Mouse (Mus musculus) layer of hippocampus, adult 2 months (tissue): ENCODE data around the gene Bad. TPM values are rescaled to one million over a fixed set of nuclear protein-coding genes. Genes with fewer than 3 reads are reported as not detected.

Experiments
- DNase-seq, 2 experiments: peaks; one replicate each; pipeline ENCODE4 v3.0.0; 2022; ENCODE audit warnings: low spot score in 2 of 2
- H3K27ac ChIP-seq: fragments of 200-600 bp; 2 replicates; pipeline ENCODE4 v1.8.1; 2022
- H3K4me3 ChIP-seq: fragments of 200-600 bp; 2 replicates; pipeline ENCODE4 v1.8.1; 2022; ENCODE audit warnings: mild to moderate bottlenecking
- CTCF ChIP-seq: fragments of 200-600 bp; conservative IDR thresholded peaks from 2 replicates; pipeline ENCODE4 v1.8.1; 2022; ENCODE audit warnings: antibody characterized with exemption, mild to moderate bottlenecking, moderate library complexity
- microRNA-seq, 2 experiments: library from miRNA; unstranded; fragments of <30 nt; microRNA quantifications; one replicate each; pipeline ENCODE4 v1.2.0; 2021
- total RNA-seq, 2 experiments: library from RNA; stranded (reverse); gene quantifications; 2 replicates each; pipeline ENCODE4 v1.2.3; 2021

Gene Bad
- total RNA-seq, 2 experiments from 2014 or later: 43.1 to 43.8 TPM

DNA sequence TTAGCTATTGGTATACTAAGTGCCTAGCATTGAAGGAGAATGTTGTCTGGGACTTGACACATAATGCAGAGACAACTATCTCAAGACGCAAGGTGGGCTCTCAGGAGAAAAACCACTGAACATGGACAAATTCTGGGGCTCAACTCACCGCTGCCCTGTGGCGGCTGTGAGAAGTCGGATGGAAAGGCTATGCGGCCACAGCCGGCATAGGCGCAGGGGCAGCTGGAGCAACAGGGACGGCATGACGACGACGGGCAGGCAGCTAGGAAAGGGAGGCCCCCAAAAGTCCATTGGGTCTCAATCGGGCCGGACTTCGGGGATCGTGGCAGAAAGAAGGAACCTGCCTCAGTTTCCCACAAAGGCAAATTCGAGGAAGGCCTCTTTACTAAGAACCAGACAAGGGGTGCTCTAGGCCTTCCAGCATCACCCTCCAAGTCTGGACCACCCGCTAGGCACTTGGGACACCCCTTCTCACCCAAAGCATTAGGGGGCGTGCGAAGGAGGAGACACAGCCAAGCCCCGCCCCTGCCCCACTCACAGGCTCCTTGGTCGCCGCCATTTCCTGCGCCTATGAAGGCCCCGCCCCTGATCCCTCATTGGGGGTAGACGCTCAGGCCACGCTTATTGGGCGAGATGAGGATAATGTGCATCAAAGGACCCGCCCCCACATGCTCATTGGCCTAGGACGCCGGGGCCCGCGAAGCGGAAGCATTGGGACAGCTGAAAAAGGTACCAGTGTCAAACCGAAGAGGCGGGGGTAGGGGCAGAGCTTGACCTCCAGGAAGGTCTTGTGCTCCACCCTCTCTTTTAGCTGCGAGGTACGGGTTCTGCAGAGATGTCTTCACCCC lies 50.6 kb downstream of the Bad start, which contains the start of gene Dnajc4:
Gene Dnajc4 (minus strand): TSS at position 562 of the 848 bp plus-strand sequence.
- DNase-seq: peak; percentile 94 to 97
- H3K4me3 ChIP-seq: peak within 1 kb of the TSS; percentile 78
- TF ChIP-seq CTCF: peak; percentile 55
- peak within 1 kb of the TSS; percentile 84 for H3K27ac ChIP-seq

DNA sequence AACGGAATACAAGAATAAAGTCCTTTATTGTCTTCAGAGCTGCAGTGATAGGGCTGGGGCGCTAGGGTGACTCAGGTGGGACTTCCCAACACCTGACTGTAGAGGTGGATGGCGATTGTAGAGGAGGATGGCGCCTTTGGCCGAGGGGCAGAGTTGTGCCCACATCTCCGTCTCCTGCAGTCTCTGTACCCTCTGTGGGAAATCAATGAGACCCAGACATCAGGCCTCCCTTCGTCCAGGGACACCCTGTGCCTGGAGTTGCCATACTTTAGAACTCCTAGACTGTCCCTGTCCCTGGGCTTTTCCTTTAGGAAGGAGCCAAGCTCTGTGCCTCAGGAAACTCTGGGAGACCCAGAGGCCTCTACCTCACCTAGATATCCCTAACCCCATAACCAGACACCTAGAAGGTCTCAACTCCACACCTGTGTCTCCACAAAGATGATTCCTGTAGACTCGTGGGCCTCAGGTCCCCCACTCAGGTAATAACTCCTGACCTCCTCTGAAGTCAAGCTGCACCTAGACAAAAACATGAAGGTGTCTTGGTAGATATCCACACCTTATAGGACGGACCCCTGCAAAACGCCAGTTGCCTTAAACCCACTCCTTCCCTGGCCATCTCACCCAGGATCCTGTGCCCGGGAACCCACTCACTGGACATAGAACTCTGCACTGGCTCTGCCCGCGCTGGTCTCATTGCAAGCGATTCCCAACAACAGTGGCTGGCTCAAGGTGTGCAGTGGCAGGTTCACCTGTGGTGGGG lies 51.5 kb downstream of the Bad start:
- no peak for TF ChIP-seq CTCF
- peak overlapping the region; percentile 65 for H3K27ac ChIP-seq
- no peak for DNase-seq

DNA sequence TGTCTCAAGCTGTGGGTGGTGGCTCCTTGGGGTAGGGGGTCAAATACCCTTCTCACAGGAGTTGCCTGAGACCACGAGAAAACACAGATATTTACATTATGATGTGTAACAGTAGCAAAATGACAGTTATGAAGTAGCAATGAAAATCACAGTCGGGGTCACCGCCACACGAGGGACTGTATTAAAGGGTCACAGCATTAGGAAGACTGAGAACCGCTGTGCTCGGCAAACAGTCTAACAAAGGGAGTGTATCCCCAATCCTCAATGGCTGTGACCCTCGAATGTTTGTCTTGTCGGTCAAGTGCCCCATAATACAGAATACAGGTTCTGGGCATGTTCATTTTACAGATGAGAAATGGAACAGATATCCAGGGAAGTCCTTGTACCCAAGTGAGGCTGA lies 52.3 kb downstream of the Bad start:
- Histone ChIP-seq H3K27ac (no peak overlapping the region), H3K4me3 (no peak overlapping the region)
- no peak for TF ChIP-seq CTCF
- no peak for DNase-seq

More for the DNA sequence above, 51.5 kb downstream of the Bad start:
- H3K4me3 ChIP-seq: peak overlapping the region; percentile 78

DNA sequence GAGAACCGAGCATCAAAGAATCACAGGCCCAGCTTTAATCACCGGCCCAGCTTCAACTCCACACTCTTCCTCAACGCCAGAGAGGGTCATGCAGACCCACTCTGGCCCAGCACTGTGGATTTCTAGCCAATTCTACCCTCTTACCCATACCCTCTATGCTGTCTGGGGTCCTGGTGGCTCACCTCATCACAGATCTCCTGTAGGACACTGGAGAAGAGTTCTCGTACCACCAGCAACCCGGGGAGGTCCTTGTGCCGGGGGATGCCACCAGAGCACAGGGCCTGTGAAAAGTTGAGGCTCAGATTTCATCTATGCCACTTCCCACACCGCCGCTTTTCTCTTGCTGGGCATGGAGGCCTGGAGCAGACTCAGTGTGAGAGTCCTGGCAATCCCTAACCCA lies 52.8 kb downstream of the Bad start:
- H3K27ac ChIP-seq: no peak overlapping the region
- no peak for TF ChIP-seq CTCF
- DNase-seq: no peak
- H3K4me3 ChIP-seq: no peak overlapping the region

DNA sequence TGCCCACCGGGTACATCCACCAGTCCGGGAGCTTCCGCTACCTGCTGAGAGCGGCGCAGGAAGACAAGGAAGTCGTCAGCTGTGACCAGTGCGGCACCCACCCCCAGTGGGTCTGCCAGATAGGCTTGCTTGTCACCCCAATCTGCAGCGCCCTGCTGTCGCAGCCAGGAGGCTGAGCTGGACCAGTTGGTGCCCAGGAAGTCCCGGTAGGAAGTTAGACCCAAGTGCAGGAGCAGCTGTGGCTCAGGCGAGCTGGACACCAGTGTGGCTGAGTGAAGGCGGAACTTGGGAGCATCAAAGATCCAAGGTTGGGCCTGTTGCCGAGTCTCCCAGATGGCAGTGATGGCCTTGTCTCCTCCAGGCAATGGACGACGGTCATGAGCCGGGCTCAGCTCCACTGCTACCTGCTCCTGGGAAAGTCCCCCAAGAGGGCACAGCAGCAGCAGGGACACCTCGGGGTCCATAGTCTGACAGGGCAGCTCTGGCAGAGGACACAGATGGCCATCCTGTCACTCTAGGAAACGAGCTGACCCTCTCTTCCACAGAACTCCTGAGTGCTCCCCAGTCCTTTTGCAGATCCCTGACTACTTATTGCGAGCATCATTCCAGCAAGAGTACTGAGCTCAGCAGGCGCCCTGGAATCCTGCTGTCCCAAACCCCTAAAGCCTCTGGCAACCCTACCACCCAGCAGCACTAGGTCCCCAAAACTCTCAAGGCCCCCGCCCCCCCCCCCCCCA lies 53.8 kb downstream of the Bad start:
- no peak for DNase-seq
- TF ChIP-seq CTCF: no peak
- Histone ChIP-seq H3K4me3 (peak overlapping the region; percentile 80), H3K27ac (peak overlapping the region; percentile 87)

DNA sequence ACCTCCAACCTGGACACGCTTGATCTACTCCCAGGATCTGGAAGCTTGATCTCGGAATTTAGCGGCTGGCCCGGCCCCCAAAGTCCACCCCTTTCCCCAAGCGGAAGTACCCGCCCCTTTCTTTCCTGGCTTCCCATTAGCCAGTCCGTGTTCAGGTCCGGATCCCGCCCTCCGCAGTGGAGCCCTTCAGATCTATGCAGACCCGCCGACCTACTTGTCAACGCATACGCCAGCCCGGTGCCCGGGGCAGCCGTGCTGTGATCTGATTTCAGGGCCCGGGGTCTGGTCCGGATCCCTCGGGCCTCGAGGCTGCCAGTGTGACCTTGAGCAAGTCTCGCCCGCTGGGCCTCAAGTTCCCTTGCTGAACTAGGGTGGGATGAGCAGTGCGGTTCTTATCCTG lies 54.3 kb downstream of the Bad start, which contains the start of the genes Nudt22 and Trpt1:
Gene Nudt22 (minus strand): TSS at position 112 of the 400 bp plus-strand sequence.
Gene Trpt1 (plus strand): TSS at position 126 of the 400 bp plus-strand sequence.
- H3K27ac ChIP-seq: peak within 1 kb of the TSS; percentile 87
- H3K4me3 ChIP-seq: peak within 1 kb of the TSS; percentile 80
- TF ChIP-seq CTCF: no peak
- peak; percentile 81 to 91 for DNase-seq

DNA sequence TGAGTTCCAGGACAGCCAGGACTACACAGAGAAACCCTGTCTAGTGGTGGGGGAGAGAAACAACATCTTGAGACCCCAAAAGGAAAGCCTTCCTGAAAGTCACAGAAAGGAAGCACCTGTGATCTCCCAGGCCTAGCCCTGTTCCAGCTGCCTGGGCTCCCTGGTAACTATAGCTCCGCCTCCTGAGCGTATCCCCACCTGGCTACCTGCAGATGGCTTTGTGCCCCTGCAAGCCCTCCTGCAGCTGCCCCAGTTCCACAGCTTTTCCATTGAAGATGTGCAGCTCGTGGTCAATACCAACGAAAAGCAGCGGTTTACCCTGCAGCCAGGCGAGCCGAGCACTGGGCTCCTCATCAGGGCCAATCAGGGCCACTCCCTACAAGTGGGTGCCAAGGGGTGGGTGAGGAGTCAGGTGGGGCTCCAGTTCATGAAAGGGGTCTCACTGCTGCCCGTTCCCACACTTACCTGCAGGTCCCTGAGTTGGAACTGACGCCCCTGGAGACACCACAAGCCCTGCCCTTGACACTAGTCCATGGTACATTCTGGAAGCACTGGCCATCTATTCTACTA lies 56.1 kb downstream of the Bad start:
- no peak overlapping the region for H3K27ac ChIP-seq

DNA sequence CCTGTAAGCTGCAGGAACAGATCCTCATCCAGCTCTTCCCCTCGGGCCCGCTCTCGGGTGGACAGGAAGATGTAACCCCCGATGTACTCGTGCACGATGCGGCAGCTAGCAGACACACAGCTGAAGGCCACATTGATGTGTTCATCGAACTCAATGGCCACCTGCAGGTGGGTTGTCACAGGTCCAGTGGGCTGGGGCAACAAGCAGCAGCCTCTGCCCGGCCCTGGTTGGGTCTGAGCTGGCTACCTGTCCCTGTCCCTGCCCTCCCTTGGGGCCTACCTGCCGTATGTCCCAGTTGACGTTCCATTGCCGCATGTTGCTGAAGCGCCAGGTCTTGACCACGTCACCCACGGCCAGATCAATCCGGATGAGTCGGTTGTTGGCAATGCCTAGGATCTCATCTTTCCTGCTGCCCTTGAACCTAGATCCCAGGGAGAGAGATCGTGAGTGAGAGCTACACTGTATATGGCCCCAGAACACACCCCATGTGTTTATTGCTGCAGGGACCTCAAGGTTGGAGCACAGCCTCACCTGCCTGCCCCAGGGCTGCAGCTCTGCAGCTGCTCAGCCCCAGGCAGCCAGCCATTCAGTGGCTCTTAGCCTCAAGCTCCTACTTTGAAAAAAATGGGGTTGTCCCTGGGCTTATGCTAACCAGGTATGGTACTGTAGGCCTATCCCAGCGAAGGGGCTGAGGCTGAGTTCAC lies 57.9 kb downstream of the Bad start:
- no peak overlapping the region for H3K27ac ChIP-seq
- no peak for DNase-seq
- no peak for TF ChIP-seq CTCF
- H3K4me3 ChIP-seq: no peak overlapping the region

More for the DNA sequence above, 56.1 kb downstream of the Bad start:
- no peak for TF ChIP-seq CTCF
- H3K4me3 ChIP-seq: no peak overlapping the region
- no peak for DNase-seq

Small RNAs within 50 kb of the gene (microRNA-seq; reads per million reads assigned to microRNA genes)
- 4.6 to 8.9 reads per million in 2 experiments for gene Mir6990

Other genes starting within 250 kb of the Bad start
- gene Rps6ka4, start 101.2 kb upstream of the Bad start, total RNA-seq: 10 to 100 TPM; 38.3 to 39.1 TPM
- gene Ccdc88b, start 83.7 kb upstream of the Bad start, total RNA-seq: 10 to 100 TPM; 14.6 to 15.7 TPM
- gene Trmt112, start 32.2 kb upstream of the Bad start, total RNA-seq: 10 to 100 TPM; 48.4 to 49.3 TPM
- gene Prdx5, start 31.8 kb upstream of the Bad start, total RNA-seq: 100 to 1,000 TPM; 361 to 395 TPM
- gene Esrra, start 20.0 kb upstream of the Bad start, total RNA-seq: 10 to 100 TPM; 56.9 to 63.4 TPM
- 10 to 100 TPM; 10.8 to 12.5 TPM for gene Catsperz, start 16.5 kb upstream of the Bad start, total RNA-seq
- 10 to 100 TPM; 15.3 to 18.2 TPM for gene Kcnk4, start 7.3 kb upstream of the Bad start, total RNA-seq
- gene Gpr137, start 619 bp downstream of the Bad start, total RNA-seq: 100 to 1,000 TPM in 1 of 2 experiments, 10 to 100 TPM in 1; 100.0 to 105 TPM
- 10 to 100 TPM; 68.2 to 71.4 TPM for gene Ppp1r14b, start 33.1 kb downstream of the Bad start, total RNA-seq
- gene Plcb3, start 34.6 kb downstream of the Bad start, total RNA-seq: 10 to 100 TPM; 14.8 to 17.4 TPM
- 10 to 100 TPM; 81.1 to 83.7 TPM for gene Fkbp2, start 38.6 kb downstream of the Bad start, total RNA-seq
- gene Vegfb, start 45.8 kb downstream of the Bad start, total RNA-seq: 10 to 100 TPM; 85.2 to 88.0 TPM
- 10 to 100 TPM; 26.1 to 27.6 TPM for gene Dnajc4, start 50.7 kb downstream of the Bad start, total RNA-seq
- 10 to 100 TPM; 13.2 to 15.5 TPM for gene Nudt22, start 54.3 kb downstream of the Bad start, total RNA-seq
- gene Trpt1, start 54.3 kb downstream of the Bad start, total RNA-seq: 10 to 100 TPM; 17.4 to 19.2 TPM
- 1 to 10 TPM; 3.6 to 5.0 TPM for gene Fermt3, start 77.6 kb downstream of the Bad start, total RNA-seq
- gene Stip1, start 98.1 kb downstream of the Bad start, total RNA-seq: 100 to 1,000 TPM; 179 to 195 TPM
- 10 to 100 TPM; 20.3 to 22.4 TPM for gene Macrod1, start 114.9 kb downstream of the Bad start, total RNA-seq
- gene Flrt1, start 163.9 kb downstream of the Bad start, total RNA-seq: 10 to 100 TPM; 17.9 to 19.5 TPM